Mouse (Mus musculus) testis, adult 2 months (tissue): ENCODE data around the gene Psme1.

Experiments
- CTCF ChIP-seq: fragments of 200-500 bp; IDR thresholded peaks from 2 replicates; pipeline ENCODE4 v1.5.1; 2012; ENCODE audit warnings: low read depth, mild to moderate bottlenecking, inconsistent platforms, low read length, moderate library complexity; ENCODE audit not compliant: control insufficient read depth, insufficient read depth, insufficient replicate concordance
- POLR2A ChIP-seq: fragments of 200-500 bp; IDR thresholded peaks from 2 replicates; pipeline ENCODE4 v1.6.1; 2012; ENCODE audit warnings: low read depth, mild to moderate bottlenecking, inconsistent platforms, low read length, moderate library complexity; ENCODE audit not compliant: control insufficient read depth

DNA sequence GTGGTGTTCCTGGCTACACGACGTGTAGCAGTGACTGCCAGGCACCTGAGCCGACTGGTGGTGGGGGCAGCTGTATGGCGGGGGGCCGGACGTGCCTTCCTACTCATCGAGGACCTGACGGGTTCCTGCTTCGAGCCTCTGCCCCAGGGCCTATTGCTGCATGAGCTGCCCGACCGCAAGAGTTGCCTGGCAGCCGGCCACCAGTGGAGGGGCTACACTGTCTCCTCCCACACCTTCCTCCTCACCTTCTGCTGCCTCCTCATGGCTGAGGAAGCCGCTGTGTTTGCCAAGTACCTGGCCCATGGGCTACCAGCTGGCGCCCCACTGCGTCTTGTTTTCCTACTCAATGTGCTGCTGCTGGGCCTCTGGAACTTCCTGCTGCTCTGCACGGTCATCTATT is 1.5 kb upstream of the Psme1 start:
- TF ChIP-seq CTCF = no peak
- TF ChIP-seq POLR2A = no peak
